Mouse (Mus musculus): ENCODE data around the gene Msl2.

DNA sequence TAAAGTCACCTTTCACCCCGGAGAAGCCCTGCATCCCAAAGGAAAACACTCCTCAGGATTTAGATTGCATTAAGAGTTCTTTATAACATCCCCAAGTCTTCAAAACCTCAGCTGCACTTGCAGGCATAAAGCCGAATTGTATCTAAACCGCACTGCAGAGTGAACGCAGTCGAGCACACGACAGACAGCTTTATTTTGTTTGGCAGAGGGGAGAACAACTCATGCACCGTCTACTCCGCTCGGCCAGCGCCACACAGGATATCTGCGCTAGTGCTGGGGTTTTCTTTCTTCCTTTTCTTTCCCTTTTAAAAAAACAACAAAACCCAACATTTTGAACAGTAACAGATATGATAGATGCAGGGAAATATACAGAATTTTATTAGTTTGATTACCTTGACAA, 31.0 kb downstream of the Msl2 start:
- no peak for TF ChIP-seq HCFC1 (IDR thresholded peaks at IDR 0.05; ENCODE audit: borderline replicate concordance, insufficient read depth, low read length)
- TF ChIP-seq CHD2 (IDR thresholded peaks at IDR 0.05; ENCODE audit: low read depth, low read length), result no peak
- TF ChIP-seq ZC3H11A (IDR thresholded peaks at IDR 0.05; ENCODE audit: borderline replicate concordance, low read depth, low read length), result no peak
- TF ChIP-seq ZNF384 (IDR thresholded peaks at IDR 0.05; ENCODE audit: low read depth, low read length), result no peak
- TF ChIP-seq MAFK (IDR thresholded peaks at IDR 0.05; ENCODE audit: insufficient read depth, low read depth, low read length), result no peak

All from ES-E14 (cell line).